Mouse (Mus musculus): ENCODE measurements at regions not wholly inside any gene's neighbourhood (a gene's known extent, or its start where the extent isn't known, plus 50 kb on each side); places are given as distances from the start of the nearest gene placed in this dataset.

- TF ChIP-seq POLR2A (IDR thresholded peaks at IDR 0.05; ENCODE audit: low read depth, low read length) (no peak), CTCF (IDR thresholded peaks at IDR 0.05; ENCODE audit: borderline replicate concordance, insufficient read depth, low read length) (no peak)
Observed at GRCm38 (mm10) chr1:71812171-71812695, 159.2 kb upstream of the Fn1 start.
